Mouse (Mus musculus) thymus, adult 2 months (tissue): ENCODE measurements around the gene Cdk7.

Experiments used
- CTCF ChIP-seq: fragments of 200-500 bp; IDR thresholded peaks from 2 replicates; pipeline ENCODE4 v1.5.1; 2012; ENCODE audit warnings: mild to moderate bottlenecking, control low read depth, low read length, moderate library complexity, borderline replicate concordance; ENCODE audit not compliant: control insufficient read depth, poor library complexity, insufficient read depth; ENCODE audit errors: extremely low read depth
- POLR2A ChIP-seq: fragments of 200-500 bp; IDR thresholded peaks from 2 replicates; pipeline ENCODE4 v1.6.1; 2012; ENCODE audit warnings: mild to moderate bottlenecking, low read length, control low read depth, moderate library complexity; ENCODE audit not compliant: control insufficient read depth, poor library complexity, insufficient read depth; ENCODE audit errors: extremely low read depth

DNA sequence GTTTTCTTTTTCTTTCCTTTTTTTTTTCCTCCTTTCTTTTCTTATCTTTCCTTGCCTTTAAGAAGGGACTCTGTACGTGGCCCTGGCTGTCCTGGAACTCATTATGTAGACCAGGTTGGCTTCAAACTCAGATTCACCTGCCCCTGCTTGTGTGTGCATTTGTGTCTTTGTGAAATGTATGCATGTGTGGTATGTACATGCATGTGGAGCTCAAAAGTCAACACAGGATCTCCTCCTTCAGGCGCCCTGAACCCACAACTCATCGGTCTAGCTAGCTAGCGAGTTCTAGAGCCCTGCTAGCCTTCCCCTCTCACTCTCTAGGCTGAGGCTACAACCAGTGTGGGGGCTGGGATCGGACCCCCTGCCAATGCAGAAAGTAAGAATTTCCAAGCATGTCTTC is 12.1 kb upstream of the Cdk7 start:
- no peak for TF ChIP-seq POLR2A
- no peak for TF ChIP-seq CTCF
